Comparison of ENCODE assay signal across 8 mouse cellular contexts in the genomic region with DNA sequence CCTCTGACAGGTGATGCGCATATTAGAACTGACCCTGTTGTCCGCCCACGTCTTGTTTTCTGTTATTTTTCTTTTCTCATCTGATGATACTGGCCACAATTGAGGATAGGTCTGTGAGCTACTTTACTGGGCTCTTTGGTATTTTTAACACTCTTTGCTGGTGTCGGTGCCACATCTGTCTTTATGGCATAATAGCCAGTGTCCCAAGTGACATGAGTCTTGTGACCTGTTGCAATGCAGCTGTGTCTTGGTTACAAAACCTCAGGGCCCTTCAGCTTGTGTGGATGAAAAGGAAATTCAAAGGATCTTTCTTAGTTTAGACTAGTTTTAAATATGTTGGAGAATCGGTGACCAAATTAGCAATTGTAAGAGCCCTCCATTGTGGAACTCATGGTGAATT. TPM values are rescaled to one million over a fixed set of nuclear protein-coding genes. Genes with fewer than 3 reads are reported as not detected.
DNase-seq lines count a peak whose midpoint lies in the region; ATAC-seq and TF ChIP-seq lines count a peak whose summit lies in the region.

No protein-coding gene starts in this region.

- H3K9me3 ChIP-seq in CH12.LX (replicated peaks; ENCODE audit: low read length): no peaks in the 10 kb centered on the region
- no peaks in the 10 kb centered on the region for H3K9me3 ChIP-seq in forebrain, embryonic 16.5 days (ENCODE audit: control insufficient read depth, low read length)

- no peak for ATAC-seq in forebrain, embryonic 16.5 days

- WGBS in cerebellum, adult 2 months: 34% methylated on average over 5 of the region's 5 CpGs
- WGBS in forebrain, embryonic 16.5 days: 31% methylated on average over 5 of the region's 5 CpGs

- no peak for DNase-seq in cerebellum, adult 2 months
- DNase-seq in cerebellum, adult 8-10 months: no peak
- DNase-seq in CH12.LX (ENCODE audit: extremely low read depth): peak; percentile 18
- peak; percentile 34 for DNase-seq in lung, postnatal 36 days
- DNase-seq in left cerebral cortex, postnatal 14 days (ENCODE audit: low spot score in 2 of 2): no peak
- no peak for DNase-seq in layer of hippocampus, adult 8-10 months (ENCODE audit: low spot score in 2 of 2)
- DNase-seq in adrenal gland, adult 8-10 months: no peak

- no peak for TF ChIP-seq RAD21 in CH12.LX (IDR thresholded peaks at IDR 0.05; ENCODE audit: low read depth, low read length)

- dilution Hi-C loops in CH12.LX (cut with MboI; ENCODE audit: extremely low pct_ligation_motif_present, extremely low pct_unique_long_range_greater_than_20kb, low sequenced_read_pairs): no loop called here

- H3K27me3 ChIP-seq in cerebellum, adult 2 months (ENCODE audit: control insufficient read depth, insufficient read depth, low read length): no peaks in the 10 kb centered on the region
- H3K27me3 ChIP-seq in CH12.LX (replicated peaks): no peaks in the 10 kb centered on the region
- no peaks in the 10 kb centered on the region for H3K27me3 ChIP-seq in forebrain, embryonic 16.5 days (replicated peaks; ENCODE audit: control insufficient read depth, insufficient read depth, low read length)

- peaks cover 3 to 25% of the 10 kb centered on the region in 2 experiments for H3K36me3 ChIP-seq in CH12.LX (replicated peaks in 1 of 2; ENCODE audit: control insufficient read depth in 1 of 2, insufficient read depth in 1 of 2, low read length in 1 of 2)
- H3K36me3 ChIP-seq in forebrain, embryonic 16.5 days (ENCODE audit: control insufficient read depth, insufficient read depth): no peaks in the 10 kb centered on the region

- peak overlapping the region; percentile 85 for H3K4me2 ChIP-seq in CH12.LX (ENCODE audit: insufficient read depth, low read depth, poor library complexity, severe bottlenecking)
- peak overlapping the region; percentile 65 for H3K4me2 ChIP-seq in forebrain, embryonic 16.5 days (ENCODE audit: low read length)

- H3K27ac ChIP-seq in cerebellum, adult 2 months (ENCODE audit: insufficient read depth, low read length): no peak overlapping the region
- H3K27ac ChIP-seq in CH12.LX (ENCODE audit: insufficient read depth, low read depth): no peak overlapping the region
- no peak overlapping the region; the same call in 1 of the 2 replicates for H3K27ac ChIP-seq in forebrain, embryonic 16.5 days (ENCODE audit: low read length)

- no peak for TF ChIP-seq EP300 in CH12.LX (IDR thresholded peaks at IDR 0.05; ENCODE audit: low read length)

- TF ChIP-seq CTCF in cerebellum, adult 2 months (IDR thresholded peaks at IDR 0.05; ENCODE audit: borderline replicate concordance, insufficient read depth, low read depth, low read length): no peak
- no peak for TF ChIP-seq CTCF in CH12.LX (conservative IDR thresholded peaks at IDR 0.05 in 1 of 2, IDR thresholded peaks at IDR 0.05 in 1 of 2; ENCODE audit: low read depth in 2 of 2, low read length in 2 of 2)

- H3K9ac ChIP-seq in CH12.LX (ENCODE audit: insufficient read depth, low read depth): peak overlapping the region; percentile 95
- peak overlapping the region; percentile 97 for H3K9ac ChIP-seq in forebrain, embryonic 16.5 days (replicated peaks; ENCODE audit: low read depth, low read length)

- peak overlapping the region; percentile 88 for H3K4me3 ChIP-seq in cerebellum, adult 2 months (replicated peaks; ENCODE audit: insufficient read depth, low read depth, low read length)
- peak overlapping the region; percentile 87 to 94 (median 93) for H3K4me3 ChIP-seq in CH12.LX (replicated peaks in 1 of 3; ENCODE audit: low read depth in 2 of 3, low read length in 2 of 3, poor library complexity in 1 of 3)
- H3K4me3 ChIP-seq in forebrain, embryonic 16.5 days (replicated peaks; ENCODE audit: low read length): peak overlapping the region; percentile 95

- peaks cover 7% of the 10 kb centered on the region; the same call in 1 of the 2 replicates for H3K4me1 ChIP-seq in cerebellum, adult 2 months (ENCODE audit: control insufficient read depth, insufficient read depth, low read length)
- H3K4me1 ChIP-seq in CH12.LX (ENCODE audit: control insufficient read depth in 1 of 2, insufficient read depth in 2 of 2): peaks cover 0 to 33% of the 10 kb centered on the region in 2 experiments; a peak in 2 of 4 replicates
- peaks cover 18% of the 10 kb centered on the region for H3K4me1 ChIP-seq in forebrain, embryonic 16.5 days (replicated peaks; ENCODE audit: control insufficient read depth, insufficient read depth, low read length)

- TF ChIP-seq POLR2A in cerebellum, adult 2 months (IDR thresholded peaks at IDR 0.05; ENCODE audit: borderline replicate concordance, insufficient read depth, low read length): no peak
- no peak for TF ChIP-seq POLR2A in CH12.LX (IDR thresholded peaks at IDR 0.05; ENCODE audit: low read depth, low read length)

- peaks cover 19% of the 10 kb centered on the region for H3K79me2 ChIP-seq in CH12.LX (replicated peaks; ENCODE audit: control insufficient read depth, extremely low read depth, insufficient read depth, poor library complexity, severe bottlenecking)

- in situ Hi-C loops in CH12.LX (cut with MboI; ENCODE audit: low pct_ligation_motif_present, low pct_unique_long_range_greater_than_20kb, low sequenced_read_pairs): loop anchor here (5.0 kb wide), 1 partner anchor 33 kb away; no protein-coding TSS in a partner anchor

- intact Hi-C loops in left cerebral cortex, postnatal 14 days (cut with DNase I): no loop called here

TF ChIP-seq in CH12.LX, 34 proteins besides CTCF, POLR2A, EP300 and RAD21:
- TF ChIP-seq UBTF (IDR thresholded peaks at IDR 0.05; ENCODE audit: low read depth, low read length) (no peak), RCOR1 (conservative IDR thresholded peaks at IDR 0.05; ENCODE audit: low read depth, low read length) (no peak), MAZ (IDR thresholded peaks at IDR 0.05; ENCODE audit: low read depth, low read length) (no peak), ZMIZ1 (IDR thresholded peaks at IDR 0.05; ENCODE audit: low read depth, low read length) (no peak), BHLHE40 (IDR thresholded peaks at IDR 0.05; ENCODE audit: low read depth, low read length) (no peak; the same call in 1 of the 2 replicates), MEF2A (IDR thresholded peaks at IDR 0.05; ENCODE audit: borderline replicate concordance, low read depth, low read length) (no peak), KAT2A (IDR thresholded peaks at IDR 0.05; ENCODE audit: insufficient replicate concordance, low read length) (no peak), ZNF384 (IDR thresholded peaks at IDR 0.05; ENCODE audit: low read depth, low read length) (no peak), SIN3A (IDR thresholded peaks at IDR 0.05; ENCODE audit: low read length) (no peak; the same call in 1 of the 2 replicates), TCF12 (IDR thresholded peaks at IDR 0.05; ENCODE audit: low read depth, low read length) (no peak), TBP (conservative IDR thresholded peaks at IDR 0.05; ENCODE audit: low read depth, low read length) (no peak), NRF1 (IDR thresholded peaks at IDR 0.05; ENCODE audit: low read depth, low read length) (no peak), MXI1 (IDR thresholded peaks at IDR 0.05; ENCODE audit: low read depth, low read length) (no peak), GABPA (IDR thresholded peaks at IDR 0.05; ENCODE audit: insufficient replicate concordance, low read depth, low read length) (no peak), ETS1 (conservative IDR thresholded peaks at IDR 0.05; ENCODE audit: low read depth, low read length) (no peak), IRF4 (IDR thresholded peaks at IDR 0.05; ENCODE audit: low read depth, low read length) (no peak), USF2 (conservative IDR thresholded peaks at IDR 0.05; ENCODE audit: low read depth, low read length) (no peak), JUND (conservative IDR thresholded peaks at IDR 0.05; ENCODE audit: low read depth, low read length) (no peak), USF1 (IDR thresholded peaks at IDR 0.05; ENCODE audit: low read depth, low read length) (no peak), ZC3H11A (IDR thresholded peaks at IDR 0.05; ENCODE audit: low read depth, low read length) (no peak)

RNA-seq across cellular contexts. Expression of a gene that starts 0.9 kb away (rescaled TPM):
- polyA plus RNA-seq in cerebellum, adult 2 months (2012; rRNA removed): 38.7 and 40.9 TPM in 2 replicates
- total RNA-seq in CH12.LX (2012; rRNA removed): 14.3 and 15.9 TPM in 2 replicates
- 13.1 and 17.0 TPM in 2 replicates for total RNA-seq in CH12.LX (2014; rRNA removed)
- polyA plus RNA-seq in CH12.LX (2012; ENCODE audit: insufficient read length, low read depth): 22.0 and 22.5 TPM in 2 replicates
- 36.0 and 37.7 TPM in 2 replicates for polyA plus RNA-seq in forebrain, embryonic 16.5 days (2015; fragmentation: Nextera tagmentation; extraction: Ambion mirVana)
- total RNA-seq in left cerebral cortex, postnatal 14 days (2021): 10 to 100 TPM; 50.1 to 54.8 TPM
- 10 to 100 TPM; 48.3 to 55.9 (median 50.5) TPM for total RNA-seq in layer of hippocampus, adult 8-10 months (2022)
- 100 to 1,000 TPM; 143 to 157 (median 143) TPM for total RNA-seq in adrenal gland, adult 8-10 months (2022)

RNA-seq across cellular contexts. Expression of a gene that starts 37.9 kb away (rescaled TPM):
- polyA plus RNA-seq in cerebellum, adult 2 months (2012; rRNA removed): 205 and 208 TPM in 2 replicates
- 118 and 134 TPM in 2 replicates for total RNA-seq in CH12.LX (2012; rRNA removed)
- total RNA-seq in CH12.LX (2014; rRNA removed): 98.0 and 109 TPM in 2 replicates
- 133 and 143 TPM in 2 replicates for polyA plus RNA-seq in CH12.LX (2012; ENCODE audit: insufficient read length, low read depth)
- polyA plus RNA-seq in forebrain, embryonic 16.5 days (2015; fragmentation: Nextera tagmentation; extraction: Ambion mirVana): 104 and 111 TPM in 2 replicates
- 100 to 1,000 TPM; 107 to 116 TPM for total RNA-seq in left cerebral cortex, postnatal 14 days (2021)
- total RNA-seq in layer of hippocampus, adult 8-10 months (2022): 100 to 1,000 TPM; 108 to 121 (median 111) TPM
- total RNA-seq in adrenal gland, adult 8-10 months (2022): 100 to 1,000 TPM; 120 to 169 (median 145) TPM

RNA-seq across cellular contexts. Expression of a gene that starts 49.3 kb away (rescaled TPM):
- 1.1 TPM in 2 replicates for polyA plus RNA-seq in cerebellum, adult 2 months (2012; rRNA removed)
- total RNA-seq in CH12.LX (2012; rRNA removed): 16.5 and 56.9 TPM in 2 replicates
- 18.2 and 30.0 TPM in 2 replicates for total RNA-seq in CH12.LX (2014; rRNA removed)
- 23.7 and 25.1 TPM in 2 replicates for polyA plus RNA-seq in CH12.LX (2012; ENCODE audit: insufficient read length, low read depth)
- 0.78 and 1.9 TPM in 2 replicates for polyA plus RNA-seq in forebrain, embryonic 16.5 days (2015; fragmentation: Nextera tagmentation; extraction: Ambion mirVana)
- total RNA-seq in left cerebral cortex, postnatal 14 days (2021): under 1 TPM; 0.34 to 0.99 TPM
- 1 to 10 TPM; 1.2 to 2.4 (median 1.4) TPM for total RNA-seq in layer of hippocampus, adult 8-10 months (2022)
- 10 to 100 TPM in 2 of 4 experiments, 1 to 10 TPM in 2; 2.8 to 11.3 (median 6.9) TPM for total RNA-seq in adrenal gland, adult 8-10 months (2022)

Comparison
In these comparisons a context has a peak if more than half of its experiments do, and no peak if none do; other contexts are left out.
1. DNase-seq: peak in CH12.LX (single experiment) and lung, postnatal 36 days (single experiment); none in cerebellum, adult 2 months (0 of 2), cerebellum, adult 8-10 months (single experiment), left cerebral cortex, postnatal 14 days (0 of 2), layer of hippocampus, adult 8-10 months (0 of 2) and adrenal gland, adult 8-10 months (single experiment).
2. Peak in every context shown above with its lines, with median percentiles within 50 percentile points of each other: H3K4me3 ChIP-seq.